Mouse (Mus musculus): ENCODE measurements around the gene Zfpm1. TPM values are rescaled to one million over a fixed set of nuclear protein-coding genes. Genes with fewer than 3 reads are reported as not detected.

Zfpm1 gene
- total RNA-seq, 2 experiments from 2014 or later: 1.7 to 7.9 TPM

DNA sequence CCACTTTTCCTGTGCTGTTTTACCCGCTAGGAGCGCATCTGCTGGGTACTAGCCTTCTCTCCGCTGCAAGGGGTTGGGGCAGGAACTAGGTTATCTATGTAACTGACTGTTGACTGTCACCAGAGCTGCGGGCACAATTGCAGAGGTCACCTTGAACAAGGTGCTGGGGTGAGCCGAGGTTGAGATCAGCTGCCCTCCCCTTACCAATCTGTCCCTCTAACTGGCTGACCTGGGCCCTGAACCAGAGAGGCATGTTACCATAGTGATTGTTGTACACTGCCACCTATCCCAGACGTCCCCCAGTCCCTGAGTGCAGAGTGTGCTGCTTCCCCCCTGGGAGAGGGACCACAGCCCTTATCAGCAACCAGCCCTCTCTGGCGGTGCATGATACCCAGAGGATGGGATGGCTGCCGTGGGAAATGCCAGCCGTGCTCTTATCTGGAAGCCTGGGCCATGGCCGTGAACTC lies 39.5 kb downstream of the Zfpm1 start:
- no peak for ATAC-seq (replicated peaks; ENCODE audit: poor library complexity, severe bottlenecking)

DNA sequence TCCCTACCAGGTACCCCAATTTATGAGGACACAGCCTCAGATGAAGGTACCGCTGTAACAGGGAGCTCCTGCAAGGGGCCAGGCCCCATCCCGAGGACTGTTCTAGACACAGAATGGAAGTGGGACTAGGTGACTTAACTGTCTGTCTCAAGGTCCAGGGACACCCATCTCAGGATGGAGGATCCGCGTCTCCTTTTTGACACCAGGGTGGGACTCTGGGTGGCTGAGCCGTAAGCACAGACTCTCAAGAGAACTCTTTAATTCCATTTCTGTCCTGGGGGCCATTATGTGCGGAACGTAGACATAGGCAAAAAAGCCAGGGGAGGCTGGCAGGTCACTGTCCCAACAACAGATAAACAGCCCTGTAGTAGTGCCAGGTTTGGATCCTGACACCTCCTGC lies 40.2 kb downstream of the Zfpm1 start:
- no peak for ATAC-seq (replicated peaks; ENCODE audit: poor library complexity, severe bottlenecking)

DNA sequence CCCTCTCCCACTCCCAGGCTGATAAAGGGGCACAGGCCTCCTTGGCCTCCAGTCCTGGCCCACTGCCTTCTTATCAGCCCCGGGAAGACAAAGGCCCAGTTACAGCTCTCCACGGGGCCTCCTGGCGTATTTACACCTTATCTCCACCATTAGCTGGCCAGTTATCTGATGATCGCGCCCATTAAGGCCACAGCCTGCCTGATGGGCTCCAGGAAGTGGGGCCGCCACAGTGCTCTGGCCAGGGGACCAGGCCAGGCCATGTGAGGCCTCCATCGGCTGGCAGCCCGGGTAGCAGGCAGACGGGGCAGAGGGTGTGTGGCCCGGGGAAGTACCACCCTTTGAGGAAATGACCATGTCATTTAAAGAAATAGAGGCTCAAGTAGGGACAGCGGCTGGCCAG lies 40.9 kb downstream of the Zfpm1 start:
- ATAC-seq (replicated peaks; ENCODE audit: poor library complexity, severe bottlenecking): no peak

DNA sequence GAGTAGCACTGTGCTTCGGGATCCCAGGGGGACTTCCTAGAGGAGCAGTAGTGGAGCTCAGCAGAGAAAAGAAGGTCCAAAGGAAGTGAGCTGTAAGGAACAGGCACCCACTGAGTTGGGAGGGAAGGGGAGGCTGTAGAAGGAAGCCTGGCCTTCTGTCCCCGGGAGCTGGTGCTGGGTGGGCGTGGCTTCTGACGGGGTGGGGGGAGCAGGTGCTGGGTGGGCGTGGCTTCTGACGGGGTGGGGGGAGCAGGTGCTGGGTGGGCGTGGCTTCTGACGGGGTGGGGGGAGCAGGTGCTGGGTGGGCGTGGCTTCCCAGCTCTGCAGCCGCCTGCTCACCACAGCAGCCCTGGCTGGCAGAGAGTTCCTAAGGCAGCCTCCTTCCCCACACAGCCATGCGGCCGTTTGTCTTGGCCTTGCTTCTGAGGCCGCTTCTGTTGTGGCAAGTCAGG lies 42.0 kb downstream of the Zfpm1 start:
- ATAC-seq (replicated peaks; ENCODE audit: poor library complexity, severe bottlenecking): peak; percentile 60

DNA sequence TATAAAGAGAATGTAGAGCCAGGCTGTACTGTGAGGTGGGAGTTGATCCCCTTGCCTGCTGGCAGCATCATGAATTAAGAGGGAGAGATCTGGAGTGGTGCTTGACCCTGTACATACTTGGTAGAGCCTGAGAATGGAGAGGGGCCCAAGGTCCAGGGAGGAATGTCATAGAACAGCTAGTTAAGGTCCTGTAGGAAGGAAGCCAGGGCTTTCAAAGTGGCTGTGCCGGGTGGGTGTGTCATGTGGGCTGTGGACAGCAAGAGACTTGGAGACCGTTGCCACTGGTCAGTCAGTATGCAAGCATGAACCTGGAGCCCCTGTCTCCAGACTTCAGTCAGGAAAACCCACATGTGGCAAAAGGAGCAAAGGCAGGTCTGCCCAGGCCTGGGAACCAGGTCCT lies 43.3 kb downstream of the Zfpm1 start:
- no peak for ATAC-seq (replicated peaks; ENCODE audit: poor library complexity, severe bottlenecking)

DNA sequence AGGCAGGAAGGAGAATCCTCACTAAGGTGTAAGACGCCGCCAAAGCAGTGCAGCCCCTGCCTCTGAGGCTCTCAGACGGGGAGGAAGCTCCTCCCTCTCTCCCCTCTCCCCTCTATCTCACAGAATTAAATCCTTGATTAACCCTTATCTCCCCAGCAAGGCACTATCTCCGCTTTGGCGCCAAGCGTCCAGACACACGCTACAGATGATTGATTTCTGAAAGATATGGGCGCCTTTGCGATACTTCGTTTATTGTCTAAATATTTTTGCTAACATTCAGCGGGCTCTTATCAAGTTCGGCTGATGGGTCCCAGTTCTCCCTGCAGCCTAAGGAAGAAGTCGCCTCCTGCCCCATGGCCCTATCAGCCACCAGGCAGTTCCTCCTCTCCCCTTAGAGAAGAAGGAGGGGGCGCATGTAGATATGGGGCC lies 44.2 kb downstream of the Zfpm1 start:
- ATAC-seq (replicated peaks; ENCODE audit: poor library complexity, severe bottlenecking): no peak

DNA sequence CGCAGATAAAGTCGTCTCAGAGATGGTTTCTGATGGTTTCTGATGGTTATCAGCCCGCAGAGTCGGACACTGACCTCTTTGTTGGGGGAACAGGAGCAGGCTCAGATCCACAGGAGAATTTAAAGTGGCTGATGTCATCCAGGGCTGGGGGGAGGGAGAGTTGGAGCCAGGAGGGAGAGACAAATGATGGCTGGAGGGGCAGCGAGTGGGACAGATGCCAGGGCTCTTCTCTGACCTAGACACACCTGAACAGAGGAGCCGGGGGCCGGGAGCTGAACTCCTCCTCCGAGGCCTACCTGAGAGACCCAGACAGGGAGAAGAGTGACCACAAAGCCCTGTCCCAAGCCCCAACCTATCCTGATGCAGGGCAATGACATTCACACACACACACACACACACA lies 47.1 kb downstream of the Zfpm1 start:
- ATAC-seq (replicated peaks; ENCODE audit: poor library complexity, severe bottlenecking): no peak

DNA sequence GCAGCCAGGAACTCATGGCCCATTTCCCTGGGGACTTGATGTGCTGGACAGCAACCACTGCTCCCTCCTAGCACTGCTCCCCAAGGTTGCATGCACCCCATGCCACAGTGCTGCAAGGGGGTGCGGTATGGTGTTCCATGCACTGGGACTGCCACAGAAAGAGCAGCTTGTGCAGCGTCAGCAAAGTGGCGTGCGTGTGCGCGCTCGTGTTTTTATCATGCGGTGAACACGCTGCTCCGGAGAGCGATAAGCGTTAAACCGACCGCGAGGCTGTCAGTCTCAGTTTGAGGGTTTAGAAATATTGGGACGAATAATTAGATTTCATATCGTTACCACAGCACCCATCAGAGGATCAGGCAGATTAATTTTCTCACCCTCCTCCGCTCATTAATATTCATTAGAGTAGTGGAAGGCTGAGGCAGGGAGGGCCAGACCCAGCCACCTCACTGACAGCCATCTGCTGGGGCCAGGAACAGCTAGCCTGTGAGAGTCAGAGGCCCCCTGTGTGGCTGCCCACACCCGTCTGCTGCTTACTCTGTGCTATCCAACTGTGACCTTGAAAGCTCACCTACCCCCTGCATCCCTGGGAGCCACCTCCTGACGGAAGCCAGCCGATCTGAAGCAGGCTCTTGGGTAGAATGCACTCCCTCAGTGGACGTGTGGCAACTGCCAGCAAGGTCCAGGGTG lies 47.8 kb downstream of the Zfpm1 start:
- no peak for ATAC-seq (replicated peaks; ENCODE audit: poor library complexity, severe bottlenecking)

DNA sequence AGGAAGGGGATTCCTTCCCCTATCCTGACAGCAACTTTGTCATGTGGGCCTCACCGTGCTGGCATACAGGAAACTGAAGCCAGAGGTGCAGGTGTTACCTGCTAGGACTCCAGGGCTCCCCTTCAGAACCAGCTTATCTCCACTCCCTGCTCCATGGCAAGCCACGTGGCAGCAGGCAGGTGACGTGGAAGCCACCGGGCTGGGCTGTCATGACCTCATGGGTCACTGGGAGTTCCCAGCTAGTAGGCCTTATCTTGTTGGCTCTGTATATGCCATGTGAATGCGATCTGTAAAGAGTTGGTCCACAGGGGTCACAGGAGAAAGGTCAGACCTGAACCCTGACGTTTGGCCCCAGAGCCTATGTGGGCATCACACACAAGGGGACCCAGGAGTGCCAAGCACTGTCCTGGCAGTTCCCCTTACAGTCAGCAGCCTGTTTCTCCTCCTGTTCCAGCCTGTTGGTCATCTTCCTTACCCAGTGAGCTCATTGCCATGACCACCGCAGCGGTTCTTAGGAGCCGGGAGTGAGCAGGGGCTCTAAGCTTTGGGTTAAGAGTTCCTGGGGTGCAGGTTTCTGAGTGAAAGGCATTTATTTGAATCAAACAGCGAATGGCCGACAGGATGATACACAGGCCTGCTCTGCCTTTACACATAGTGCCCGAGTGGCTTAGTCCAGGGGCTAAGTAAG lies 48.6 kb downstream of the Zfpm1 start:
- no peak for ATAC-seq (replicated peaks; ENCODE audit: poor library complexity, severe bottlenecking)

DNA sequence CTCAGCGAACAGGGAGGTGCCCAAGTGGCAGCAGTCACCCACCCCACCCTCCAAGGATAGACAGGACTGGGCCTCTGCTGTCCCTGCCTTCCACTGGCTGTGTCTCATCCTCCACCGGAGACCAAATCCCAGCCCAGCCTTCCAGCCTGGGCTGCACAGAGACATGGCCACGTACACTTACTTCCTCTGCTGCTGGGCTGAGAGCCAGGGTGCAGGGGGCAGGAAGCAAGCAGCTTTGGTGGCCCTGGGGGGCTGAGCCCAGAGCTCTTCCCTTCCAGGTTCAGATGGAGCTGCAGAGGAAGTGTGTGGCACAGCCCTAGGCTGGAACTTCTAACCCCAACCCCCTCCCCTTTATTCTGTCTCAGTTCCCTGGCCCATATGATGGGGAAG lies 49.2 kb downstream of the Zfpm1 start:
- ATAC-seq (replicated peaks; ENCODE audit: poor library complexity, severe bottlenecking): peak; percentile 74

DNA sequence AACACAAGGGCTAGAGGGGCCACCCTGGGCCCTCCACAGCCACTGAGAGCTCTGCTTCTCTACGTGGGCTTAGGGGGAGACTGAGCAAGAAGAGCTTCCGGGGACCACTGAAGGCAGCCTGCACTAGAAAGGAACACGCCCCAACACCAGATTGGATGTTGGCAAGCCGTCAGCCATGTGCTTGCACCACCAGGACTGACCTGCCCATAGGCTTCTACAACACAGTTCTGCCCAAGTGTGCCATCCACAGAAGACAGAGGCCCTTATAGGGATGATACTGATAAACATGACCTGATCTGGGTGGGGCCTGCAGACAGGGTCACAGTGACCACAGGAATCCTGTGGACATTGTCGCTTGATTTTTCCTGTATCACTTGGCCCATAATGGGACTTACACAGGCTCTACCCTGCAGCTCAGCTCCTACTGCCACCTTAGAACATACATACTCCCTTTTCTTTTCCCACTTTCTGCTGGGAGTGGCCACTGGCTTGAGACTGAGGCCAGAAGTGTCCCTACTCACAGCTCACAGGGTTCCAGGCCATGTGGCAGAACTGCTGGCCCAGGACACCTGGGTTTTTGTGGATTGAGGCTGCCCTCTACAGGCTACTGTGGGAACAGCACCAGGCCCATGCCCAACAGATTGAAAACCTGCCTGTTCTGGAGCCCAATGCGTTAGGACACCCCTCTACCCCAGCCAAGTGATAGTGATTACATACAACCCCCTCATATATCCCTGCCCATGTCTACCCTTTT lies 51.0 kb downstream of the Zfpm1 start:
- ATAC-seq (replicated peaks; ENCODE audit: poor library complexity, severe bottlenecking): peak; percentile 77

DNA sequence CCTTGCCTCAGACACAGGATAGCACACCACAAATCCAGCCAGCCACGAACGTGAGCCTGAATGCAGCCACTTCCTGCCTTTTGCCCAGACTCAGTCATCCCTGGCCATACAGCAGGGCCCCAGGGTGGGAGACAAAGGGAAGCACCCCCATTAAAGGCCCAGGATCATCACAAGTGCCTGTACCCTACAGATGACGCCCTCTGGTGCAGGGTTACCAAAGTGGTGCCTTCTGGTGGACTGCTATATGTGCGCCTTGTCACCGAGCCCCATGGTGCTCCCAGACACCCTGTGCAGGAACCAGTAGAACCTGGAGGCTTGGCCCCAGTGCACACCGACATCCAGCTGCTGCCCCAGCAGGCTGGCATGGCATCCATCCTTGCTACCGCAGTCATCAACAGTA lies 51.6 kb downstream of the Zfpm1 start:
- ATAC-seq (replicated peaks; ENCODE audit: poor library complexity, severe bottlenecking): no peak

DNA sequence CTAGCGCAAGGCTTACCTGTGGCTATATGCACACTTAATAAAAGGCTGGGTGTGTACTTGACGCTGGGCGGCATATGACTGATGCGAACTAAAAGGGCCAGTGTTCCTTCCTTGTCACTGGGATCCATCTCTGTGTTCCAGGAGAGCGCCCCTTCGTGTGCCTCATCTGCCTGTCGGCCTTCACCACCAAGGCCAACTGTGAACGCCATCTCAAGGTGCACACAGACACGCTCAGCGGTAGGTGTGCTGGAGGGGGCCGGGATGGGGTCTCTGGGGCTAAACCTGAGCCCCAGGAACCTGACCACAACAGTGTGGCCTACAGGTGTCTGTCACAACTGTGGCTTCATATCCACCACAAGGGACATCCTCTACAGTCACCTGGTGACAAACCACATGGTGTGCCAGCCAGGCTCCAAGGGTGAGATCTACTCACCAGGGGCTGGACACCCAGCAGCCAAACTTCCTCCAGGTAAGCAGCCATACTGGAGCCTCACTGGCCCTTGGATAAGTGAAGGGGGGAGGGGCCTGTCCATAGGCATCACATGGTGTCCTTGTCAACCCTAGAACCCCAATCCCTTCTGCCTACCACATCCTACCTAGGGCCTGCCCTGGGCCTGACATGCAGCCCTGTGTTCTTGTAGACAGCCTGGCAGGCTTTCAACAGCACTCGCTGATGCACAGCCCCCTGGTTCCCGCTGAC lies 53.0 kb downstream of the Zfpm1 start:
- ATAC-seq (replicated peaks; ENCODE audit: poor library complexity, severe bottlenecking): no peak

DNA sequence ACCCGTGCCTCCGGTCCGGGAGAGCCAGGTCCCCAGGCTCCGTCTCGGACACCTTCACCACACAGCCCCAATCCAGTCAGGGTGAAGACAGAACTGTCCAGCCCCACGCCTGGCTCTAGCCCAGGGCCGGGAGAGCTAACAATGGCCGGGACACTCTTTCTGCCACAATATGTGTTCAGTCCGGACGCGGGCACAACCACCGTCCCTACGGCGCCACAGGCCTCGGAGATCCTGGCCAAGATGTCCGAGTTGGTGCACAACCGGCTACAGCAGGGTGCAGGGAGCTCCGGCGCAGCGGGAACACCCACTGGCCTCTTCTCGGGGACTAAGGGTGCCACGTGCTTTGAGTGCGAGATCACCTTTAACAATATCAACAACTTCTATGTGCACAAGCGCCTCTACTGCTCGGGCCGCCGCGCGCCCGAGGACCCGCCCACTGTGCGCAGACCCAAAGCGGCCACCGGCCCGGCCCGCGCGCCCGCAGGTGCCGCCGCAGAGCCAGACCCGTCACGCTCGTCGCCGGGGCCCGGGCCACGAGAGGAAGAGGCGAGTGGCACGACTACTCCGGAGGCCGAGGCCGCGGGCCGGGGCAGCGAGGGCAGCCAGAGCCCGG lies 53.8 kb downstream of the Zfpm1 start:
- ATAC-seq (replicated peaks; ENCODE audit: poor library complexity, severe bottlenecking): no peak

DNA sequence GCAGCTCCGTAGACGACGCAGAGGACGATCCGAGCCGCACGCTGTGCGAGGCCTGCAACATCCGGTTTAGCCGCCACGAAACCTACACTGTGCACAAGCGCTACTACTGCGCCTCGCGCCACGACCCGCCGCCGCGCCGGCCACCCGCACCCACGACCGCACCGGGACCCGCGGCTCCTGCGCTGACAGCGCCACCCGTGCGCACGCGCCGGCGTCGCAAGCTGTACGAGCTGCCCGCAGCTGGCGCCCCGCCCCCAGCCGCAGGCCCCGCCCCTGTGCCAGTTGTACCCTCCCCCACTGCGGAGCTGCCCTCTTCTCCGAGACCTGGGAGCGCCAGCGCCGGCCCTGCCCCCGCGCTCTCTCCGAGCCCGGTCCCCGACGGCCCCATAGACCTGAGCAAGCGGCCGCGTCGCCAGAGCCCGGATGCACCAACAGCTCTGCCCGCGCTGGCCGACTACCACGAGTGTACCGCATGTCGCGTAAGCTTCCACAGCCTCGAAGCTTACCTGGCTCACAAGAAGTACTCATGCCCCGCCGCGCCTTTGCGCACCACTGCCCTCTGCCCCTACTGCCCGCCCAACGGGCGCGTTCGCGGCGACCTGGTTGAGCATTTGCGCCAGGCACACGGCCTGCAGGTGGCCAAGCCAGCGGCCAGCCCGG lies 54.4 kb downstream of the Zfpm1 start:
- ATAC-seq (replicated peaks; ENCODE audit: poor library complexity, severe bottlenecking): no peak

DNA sequence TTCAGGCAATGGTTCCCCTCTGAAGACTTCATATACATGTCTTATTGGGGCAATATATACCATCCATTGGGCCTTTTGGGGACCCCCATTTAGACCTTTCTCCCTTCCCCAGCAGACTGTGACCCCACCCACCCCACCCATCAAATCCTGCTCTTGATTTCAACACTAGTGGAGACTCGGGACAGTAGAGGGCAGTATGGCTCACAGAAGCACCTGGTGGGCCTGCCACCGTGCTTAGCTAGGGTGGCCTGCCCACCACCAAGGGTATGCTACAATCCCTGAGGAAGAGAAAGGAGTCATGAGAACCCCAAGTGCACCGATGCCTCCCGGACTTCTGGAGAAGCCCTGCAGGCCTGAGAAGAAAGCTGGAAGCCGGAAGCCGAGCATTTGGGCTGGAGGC lies 56.9 kb downstream of the Zfpm1 start:
- no peak for ATAC-seq (replicated peaks; ENCODE audit: poor library complexity, severe bottlenecking)

DNA sequence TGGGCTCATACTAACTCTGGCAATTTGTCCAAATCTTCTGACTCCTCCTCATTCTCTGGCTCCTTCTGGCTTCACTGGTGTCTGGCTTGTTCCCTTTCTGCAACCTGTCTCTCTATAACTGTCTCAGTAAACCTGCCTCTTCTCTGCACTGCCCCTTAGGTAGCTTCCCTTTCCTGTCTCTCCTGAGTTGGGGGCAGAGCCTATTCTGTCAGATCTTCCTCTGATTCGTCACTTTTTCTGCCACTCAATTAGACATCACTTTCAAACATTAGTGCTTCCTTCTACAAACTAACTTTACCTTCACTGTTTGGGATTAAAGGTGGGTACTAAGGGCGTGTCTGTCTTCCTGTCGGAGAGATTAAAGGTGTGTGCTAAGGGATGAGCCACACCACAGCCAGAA lies 58.8 kb downstream of the Zfpm1 start:
- no peak for ATAC-seq (replicated peaks; ENCODE audit: poor library complexity, severe bottlenecking)

DNA sequence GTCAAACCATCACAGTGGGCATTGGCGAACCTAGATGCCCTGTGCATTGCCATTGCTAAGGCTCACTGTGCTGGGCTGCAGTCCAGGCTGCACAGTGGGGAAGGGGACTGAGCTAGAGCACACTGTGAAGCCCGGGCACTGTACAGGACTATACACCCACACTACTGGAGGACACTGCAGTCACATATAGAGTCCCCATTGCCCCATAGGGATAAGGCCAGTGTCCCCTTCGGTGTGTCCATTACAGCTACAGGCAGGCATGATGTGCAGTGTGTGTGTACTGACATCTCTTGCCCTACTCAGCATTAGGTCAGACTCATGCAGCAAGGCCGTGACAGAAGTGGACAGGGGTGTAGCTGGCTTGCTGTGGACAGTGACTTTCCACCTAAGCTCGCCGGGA lies 59.8 kb downstream of the Zfpm1 start:
- no peak for ATAC-seq (replicated peaks; ENCODE audit: poor library complexity, severe bottlenecking)

DNA sequence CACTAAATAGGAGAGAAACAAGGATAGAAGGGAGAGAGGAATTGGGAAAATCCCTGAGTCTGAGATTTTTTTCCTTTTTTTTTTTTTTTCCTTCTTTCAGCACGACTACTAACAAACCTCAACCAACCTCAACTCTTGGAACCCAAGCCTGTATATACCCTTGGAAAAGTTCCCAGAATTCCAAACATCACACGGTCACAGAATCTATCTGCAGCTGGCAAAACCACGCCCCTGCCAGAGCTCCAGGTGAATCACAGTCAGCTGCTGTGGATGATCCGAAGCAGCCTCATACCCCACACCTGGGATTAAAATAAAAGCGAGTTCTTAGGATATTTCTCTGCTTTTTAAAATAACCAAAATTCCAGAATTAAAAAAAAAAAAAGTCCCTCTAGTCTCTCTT lies 60.4 kb downstream of the Zfpm1 start:
- no peak for ATAC-seq (replicated peaks; ENCODE audit: poor library complexity, severe bottlenecking)

DNA sequence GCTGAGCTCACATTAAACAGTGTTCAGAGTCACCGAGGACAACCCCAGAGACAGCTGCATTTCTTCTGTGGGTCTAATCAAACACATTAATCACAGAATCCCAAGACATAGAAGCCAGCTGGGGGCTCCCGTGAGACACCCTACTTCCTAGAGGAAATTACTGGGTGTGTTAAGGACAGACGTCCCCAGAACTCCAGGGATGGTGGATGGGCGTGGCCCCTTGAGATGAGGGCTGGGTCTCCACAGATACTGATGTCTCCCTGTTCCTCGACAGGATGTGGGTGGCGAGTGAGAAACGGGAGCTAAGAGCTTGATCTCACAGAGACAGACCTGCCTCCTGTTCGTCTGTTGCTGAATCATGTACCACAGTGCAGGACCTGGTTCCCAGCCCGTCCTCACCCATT lies 60.9 kb downstream of the Zfpm1 start:
- peak; percentile 17; the same call in 1 of the 2 replicates for ATAC-seq (replicated peaks; ENCODE audit: poor library complexity, severe bottlenecking)
